Mouse (Mus musculus): ENCODE data around the gene Neurog2. TPM values are rescaled to one million over a fixed set of nuclear protein-coding genes. Genes with fewer than 3 reads are reported as not detected.

The Neurog2 gene
- polyA plus RNA-seq, 1 experiment from 2014 or later: 3.2 TPM

DNA sequence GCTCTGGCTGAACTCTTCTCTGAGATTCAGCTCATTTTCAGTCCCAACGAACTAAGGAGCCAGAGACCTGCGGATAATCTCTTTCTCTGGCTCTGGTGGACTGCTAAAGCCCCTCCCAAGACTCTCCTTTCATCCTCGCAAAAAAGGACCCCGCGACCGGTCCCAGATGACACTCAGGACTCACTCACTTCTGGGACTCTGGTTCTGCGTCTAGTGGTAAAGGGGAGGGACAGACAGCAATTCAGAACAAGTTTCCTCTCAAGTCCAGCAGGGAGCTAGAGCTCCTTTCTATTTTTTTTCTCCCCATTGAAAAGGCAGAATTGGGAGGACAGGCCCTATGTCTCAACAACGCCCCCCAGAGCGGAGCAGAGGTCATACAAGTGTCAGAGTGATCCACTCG is 1.4 kb upstream of the Neurog2 start:
- 1% methylated on average over 10 of the region's 10 CpGs for WGBS
- no peak overlapping the region for H3K4me3 ChIP-seq
- H3K36me3 ChIP-seq (replicated peaks): no peaks in the 10 kb centered on the region
- peaks cover 100% of the 10 kb centered on the region for H3K27me3 ChIP-seq (replicated peaks; ENCODE audit: low read depth, poor library complexity, severe bottlenecking)
- H3K4me1 ChIP-seq: peaks cover 41% of the 10 kb centered on the region
- H3K27ac ChIP-seq (replicated peaks): no peak overlapping the region
- DNase-seq (ENCODE audit: low spot score): peak; percentile 39
- no peaks in the 10 kb centered on the region for H3K9me3 ChIP-seq

DNA sequence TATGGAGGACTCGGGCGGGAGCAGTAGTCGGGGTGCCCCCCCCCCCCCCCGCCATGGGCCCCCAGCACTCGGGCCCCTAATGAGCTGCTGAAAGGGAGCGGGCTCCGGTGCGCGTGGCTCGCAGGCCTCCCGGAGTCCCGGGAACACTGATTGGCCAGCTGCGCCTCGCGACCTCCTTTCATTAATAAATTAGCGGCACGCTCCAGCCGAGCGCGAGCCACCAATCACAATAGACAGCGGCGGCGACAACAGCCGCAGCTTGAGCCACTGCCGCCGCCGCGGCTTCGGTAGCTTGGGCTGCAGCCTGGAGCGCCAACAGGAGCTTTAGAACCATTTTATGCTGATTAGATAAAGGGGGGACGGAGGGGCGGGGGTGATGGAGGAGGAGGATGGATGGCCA is 404 bp upstream of the Neurog2 start:
- H3K4me1 ChIP-seq: peaks cover 40% of the 10 kb centered on the region
- peaks cover 100% of the 10 kb centered on the region for H3K27me3 ChIP-seq (replicated peaks; ENCODE audit: low read depth, poor library complexity, severe bottlenecking)
- peak; percentile 76 for DNase-seq (ENCODE audit: low spot score)
- H3K9me3 ChIP-seq: no peaks in the 10 kb centered on the region
- H3K4me3 ChIP-seq: peak overlapping the region; percentile 57
- under 1% methylated on average over 32 of the region's 32 CpGs for WGBS
- no peaks in the 10 kb centered on the region for H3K36me3 ChIP-seq (replicated peaks)
- H3K27ac ChIP-seq (replicated peaks): no peak overlapping the region

- Histone ChIP-seq H3K27ac (replicated peaks) (peak overlapping the region; percentile 37; the same call in 1 of the 2 replicates), H3K4me1 (peaks cover 27% of the 10 kb centered on the region), H3K36me3 (replicated peaks) (no peaks in the 10 kb centered on the region), H3K27me3 (replicated peaks; ENCODE audit: low read depth, poor library complexity, severe bottlenecking) (peaks cover 100% of the 10 kb centered on the region), H3K9me3 (no peaks in the 10 kb centered on the region), H3K4me3 (peak overlapping the region; percentile 57)
- DNase-seq (ENCODE audit: low spot score): peak; percentile 91
- WGBS: 1% methylated on average over 58 of the region's 58 CpGs
Observed at GRCm38 (mm10) chr3:127634101-127634983, 1.4 kb downstream of the Neurog2 start.

DNA sequence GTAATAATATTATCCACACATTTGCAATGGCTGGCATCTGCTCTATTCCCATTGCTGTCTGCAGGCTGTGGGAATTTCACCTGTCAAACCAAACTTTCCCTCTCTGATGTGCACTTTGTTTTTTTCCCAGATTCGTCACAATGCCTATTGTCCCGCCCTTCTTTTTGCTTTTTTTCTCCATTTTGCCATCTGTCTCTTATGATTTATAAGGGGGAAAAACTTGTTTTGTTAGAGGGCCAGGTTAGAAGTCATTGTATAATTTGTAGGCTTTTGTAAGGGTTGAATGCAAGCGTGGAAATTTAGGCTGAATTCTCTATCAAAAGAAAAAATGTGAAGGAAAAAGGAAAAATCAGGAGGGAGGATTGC is 2.0 kb downstream of the Neurog2 start:
- 4% methylated on average over 3 of the region's 3 CpGs for WGBS
- H3K27me3 ChIP-seq (replicated peaks; ENCODE audit: low read depth, poor library complexity, severe bottlenecking): peaks cover 100% of the 10 kb centered on the region
- peaks cover 31% of the 10 kb centered on the region for H3K4me1 ChIP-seq
- peak overlapping the region; percentile 57; the same call in 1 of the 2 replicates for H3K4me3 ChIP-seq
- DNase-seq (ENCODE audit: low spot score): no peak
- no peak overlapping the region for H3K27ac ChIP-seq (replicated peaks)
- H3K36me3 ChIP-seq (replicated peaks): no peaks in the 10 kb centered on the region
- H3K9me3 ChIP-seq: no peaks in the 10 kb centered on the region

- Histone ChIP-seq H3K36me3 (replicated peaks) (no peaks in the 10 kb centered on the region), H3K4me3 (peak overlapping the region; percentile 6), H3K4me1 (peaks cover 17% of the 10 kb centered on the region), H3K9me3 (no peaks in the 10 kb centered on the region), H3K27ac (replicated peaks) (no peak overlapping the region), H3K27me3 (replicated peaks; ENCODE audit: low read depth, poor library complexity, severe bottlenecking) (peaks cover 100% of the 10 kb centered on the region)
- peak; percentile 83 for DNase-seq (ENCODE audit: low spot score)
- 1% methylated on average over 36 of the region's 36 CpGs for WGBS
Observed at GRCm38 (mm10) chr3:127639875-127640761, 7.2 kb downstream of the Neurog2 start.

GRCm38 (mm10) chr3:127640762-127641700 is 8.1 kb downstream of the Neurog2 start:
- peaks cover 17% of the 10 kb centered on the region for H3K4me1 ChIP-seq
- no peaks in the 10 kb centered on the region for H3K36me3 ChIP-seq (replicated peaks)
- peak overlapping the region; percentile 33 for H3K4me3 ChIP-seq
- no peaks in the 10 kb centered on the region for H3K9me3 ChIP-seq
- H3K27ac ChIP-seq (replicated peaks): no peak overlapping the region
- WGBS: 3% methylated on average over 37 of the region's 37 CpGs
- H3K27me3 ChIP-seq (replicated peaks; ENCODE audit: low read depth, poor library complexity, severe bottlenecking): peaks cover 100% of the 10 kb centered on the region
- peak; percentile 37 for DNase-seq (ENCODE audit: low spot score)

- no peaks in the 10 kb centered on the region for H3K9me3 ChIP-seq
- no peaks in the 10 kb centered on the region for H3K36me3 ChIP-seq (replicated peaks)
- H3K4me3 ChIP-seq: no peak overlapping the region
- peaks cover 17% of the 10 kb centered on the region for H3K4me1 ChIP-seq
- no peak overlapping the region for H3K27ac ChIP-seq (replicated peaks)
- 7% methylated on average over 5 of the region's 5 CpGs for WGBS
- no peak for DNase-seq (ENCODE audit: low spot score)
- H3K27me3 ChIP-seq (replicated peaks; ENCODE audit: low read depth, poor library complexity, severe bottlenecking): peaks cover 100% of the 10 kb centered on the region
Observed at GRCm38 (mm10) chr3:127642211-127642610, 9.3 kb downstream of the Neurog2 start.

GRCm38 (mm10) chr3:127646156-127646825 is 13.4 kb downstream of the Neurog2 start:
- Histone ChIP-seq H3K27ac (replicated peaks) (no peak overlapping the region), H3K36me3 (replicated peaks) (no peaks in the 10 kb centered on the region), H3K4me3 (no peak overlapping the region), H3K9me3 (no peaks in the 10 kb centered on the region), H3K4me1 (peaks cover under 1% of the 10 kb centered on the region; the same call in 1 of the 2 replicates), H3K27me3 (replicated peaks; ENCODE audit: low read depth, poor library complexity, severe bottlenecking) (peaks cover 83% of the 10 kb centered on the region)
- WGBS: 51% methylated on average over 18 of the region's 18 CpGs
- no peak for DNase-seq (ENCODE audit: low spot score)

GRCm38 (mm10) chr3:127651742-127652653 is 19.1 kb downstream of the Neurog2 start:
- WGBS: 54% methylated on average over 7 of the region's 7 CpGs
- no peaks in the 10 kb centered on the region for H3K4me1 ChIP-seq
- H3K27me3 ChIP-seq (replicated peaks; ENCODE audit: low read depth, poor library complexity, severe bottlenecking): peaks cover 46% of the 10 kb centered on the region
- no peak overlapping the region for H3K27ac ChIP-seq (replicated peaks)
- no peaks in the 10 kb centered on the region for H3K36me3 ChIP-seq (replicated peaks)
- no peak for DNase-seq (ENCODE audit: low spot score)
- no peak overlapping the region for H3K4me3 ChIP-seq
- H3K9me3 ChIP-seq: no peaks in the 10 kb centered on the region

GRCm38 (mm10) chr3:127660712-127661111 is 27.8 kb downstream of the Neurog2 start:
- H3K4me3 ChIP-seq: no peak overlapping the region
- H3K9me3 ChIP-seq: no peaks in the 10 kb centered on the region
- no peaks in the 10 kb centered on the region for H3K36me3 ChIP-seq (replicated peaks)
- no peak overlapping the region for H3K27ac ChIP-seq (replicated peaks)
- peaks cover 10% of the 10 kb centered on the region; the same call in 1 of the 2 replicates for H3K4me1 ChIP-seq
- peaks cover 21% of the 10 kb centered on the region for H3K27me3 ChIP-seq (replicated peaks; ENCODE audit: low read depth, poor library complexity, severe bottlenecking)
- no peak for DNase-seq (ENCODE audit: low spot score)
- WGBS: 74% methylated on average over 7 of the region's 7 CpGs
